Mouse (Mus musculus) mesoderm, embryonic 11.5 days (tissue): ENCODE data around the gene Hnf1b.
A peak's percentile ranks its signal among the peaks of the same experiment; 100 is the strongest.

Experiments used
- DNase-seq: peaks from one replicate; pipeline ENCODE4 v3.0.0-alpha.2; 2012; ENCODE audit warnings: low read depth, low spot score

Hnf1b gene

GRCm38 (mm10) chr11:83849529-83850335, at the start of gene Hnf1b:
Gene Hnf1b, plus strand, starts transcription at chr11:83850063.
- DNase-seq = peak; percentile 38

GRCm38 (mm10) chr11:83802166-83802565, 47.7 kb upstream of the Hnf1b start:
- DNase-seq = peak; percentile 51

- no peak for DNase-seq
These were observed 47.3 kb upstream of the Hnf1b start for GRCm38 (mm10) chr11:83802581-83802980.

DNA sequence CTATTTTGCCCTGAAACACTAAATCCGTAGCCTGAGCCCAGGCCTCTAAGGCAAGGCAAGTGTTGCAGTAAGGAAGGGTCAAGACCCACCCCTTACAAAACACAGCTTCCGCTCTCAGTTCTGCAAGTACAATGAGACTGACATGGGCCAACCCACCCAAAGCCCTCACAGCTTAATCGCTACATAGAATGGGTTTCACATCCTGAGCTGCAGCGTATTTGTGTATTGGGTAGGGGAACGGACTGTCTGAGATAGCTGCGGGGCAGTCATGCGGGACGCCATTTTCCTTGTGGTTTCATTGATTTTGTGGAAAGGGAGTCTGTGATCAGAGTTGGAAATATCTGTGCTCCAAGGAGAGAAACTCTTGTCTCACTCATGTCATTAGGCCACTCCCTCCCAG, 39.4 kb upstream of the Hnf1b start:
- DNase-seq = no peak

- DNase-seq = no peak
These were observed 34.7 kb upstream of the Hnf1b start for GRCm38 (mm10) chr11:83815191-83815590.

- peak; percentile 79 for DNase-seq
These were observed 34.2 kb upstream of the Hnf1b start for GRCm38 (mm10) chr11:83815628-83816027.

DNA sequence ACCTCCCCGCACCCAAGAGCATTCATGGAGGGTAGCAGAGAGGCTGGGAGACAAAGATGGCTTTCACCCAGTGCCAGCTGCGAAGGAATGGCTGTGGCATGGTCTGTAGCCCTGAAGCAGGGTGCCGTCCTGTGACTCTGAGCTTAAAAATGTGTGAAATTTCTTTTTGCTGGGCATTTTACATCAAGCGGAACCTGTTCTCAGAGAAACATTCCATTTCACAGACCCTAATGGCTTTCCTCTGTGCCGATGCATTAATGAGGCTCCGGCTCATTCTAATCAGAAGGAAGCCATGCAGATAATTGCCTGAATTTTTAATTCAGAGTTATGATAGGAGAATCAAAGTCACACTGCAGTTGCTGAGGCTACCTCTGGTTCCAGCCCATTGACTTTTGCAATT, 32.8 kb upstream of the Hnf1b start:
- no peak for DNase-seq

DNA sequence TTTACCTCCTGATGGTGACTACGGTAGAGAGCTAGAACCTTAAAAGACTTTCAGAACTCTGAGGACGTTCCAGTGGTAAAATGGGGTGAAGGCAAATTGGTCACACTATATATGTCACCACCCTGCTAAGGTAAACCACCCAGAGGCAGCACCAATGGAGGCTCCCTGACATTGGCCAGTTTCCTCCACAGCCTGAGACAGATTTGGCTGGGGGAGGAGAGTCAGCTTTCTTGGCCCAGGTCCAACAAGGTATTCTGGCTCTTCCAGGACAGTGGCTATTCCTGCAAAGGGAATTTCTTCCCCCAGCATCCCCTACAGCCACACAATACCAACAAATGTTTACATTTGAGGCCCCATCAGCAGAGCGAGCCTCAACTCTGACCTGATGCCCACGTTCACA, 31.9 kb upstream of the Hnf1b start:
- DNase-seq = no peak

DNA sequence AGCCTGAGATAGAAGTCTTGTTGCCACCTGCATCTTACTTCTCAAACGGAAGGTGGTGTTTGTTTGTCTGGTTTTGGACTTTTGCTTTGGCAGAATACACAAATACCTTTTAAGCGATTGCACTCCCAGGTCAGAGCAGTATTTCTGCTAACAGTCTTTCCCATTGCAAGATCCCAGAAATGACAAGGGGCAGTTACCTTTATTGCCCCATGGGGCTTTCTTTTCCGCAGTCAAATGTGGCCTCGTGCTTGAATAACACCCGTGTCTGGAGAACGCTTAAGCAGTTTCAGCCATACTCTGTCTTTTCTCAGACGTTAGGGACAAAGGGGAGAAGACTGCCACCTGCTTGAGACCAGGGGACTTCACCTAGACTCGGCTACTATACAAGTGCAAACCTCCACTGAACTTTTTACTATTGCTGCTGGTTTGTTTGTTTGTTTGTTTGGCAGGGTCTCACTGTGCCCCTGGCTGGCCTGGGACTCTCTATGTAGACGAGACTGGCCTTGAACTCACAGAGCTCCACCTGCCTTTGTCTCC, 31.2 kb upstream of the Hnf1b start:
- DNase-seq = no peak

GRCm38 (mm10) chr11:83819806-83820483, 29.9 kb upstream of the Hnf1b start:
- DNase-seq = no peak

DNA sequence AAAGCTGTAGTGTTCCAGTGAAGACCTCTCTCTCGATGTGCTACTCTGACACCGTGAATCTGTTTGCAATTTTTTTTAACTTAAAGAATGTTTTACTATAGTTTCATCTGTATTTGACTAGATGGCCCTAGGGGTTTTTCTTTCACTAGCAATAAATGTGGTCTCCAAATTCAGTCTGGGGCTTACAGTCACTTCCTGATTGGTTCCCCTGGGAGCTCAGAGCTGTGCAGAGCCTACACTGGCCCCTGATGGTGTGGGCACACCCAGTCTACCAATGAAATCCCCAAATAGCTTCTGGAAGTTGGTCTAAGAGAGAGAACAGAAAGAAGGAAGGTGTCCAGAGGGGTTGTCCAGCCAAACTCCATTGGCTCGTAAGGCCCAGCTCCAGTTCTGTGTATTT, 23.7 kb upstream of the Hnf1b start:
- DNase-seq = no peak

DNA sequence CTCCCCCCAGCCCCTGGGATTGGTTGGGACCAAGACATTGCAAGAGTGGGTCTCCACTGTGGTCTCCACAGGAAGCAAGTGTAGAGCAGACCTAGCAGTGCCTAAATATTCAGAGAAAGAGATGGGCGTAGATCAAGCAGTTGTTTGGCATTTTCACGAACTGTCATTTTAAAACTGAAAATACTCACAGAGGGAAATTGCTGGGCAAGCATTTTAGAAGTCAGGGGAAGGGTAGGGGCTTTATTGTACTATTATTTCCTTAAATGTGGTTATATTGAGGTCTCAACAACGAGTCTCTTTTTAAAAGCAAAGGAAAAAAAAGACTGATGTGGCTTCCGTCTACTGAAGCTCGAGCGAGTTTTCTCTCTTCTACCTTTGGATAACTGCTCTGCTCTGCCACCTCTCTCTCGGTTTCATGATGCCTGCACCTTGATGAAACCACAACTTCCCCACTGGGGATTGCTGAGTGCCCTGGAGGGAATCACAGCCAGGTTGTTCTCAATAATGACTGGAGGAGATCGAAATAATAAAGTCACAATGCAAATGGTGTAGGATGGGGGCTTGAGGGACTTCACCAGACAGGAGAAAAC, 21.2 kb upstream of the Hnf1b start:
- DNase-seq = no peak

- no peak for DNase-seq
These were observed 17.5 kb upstream of the Hnf1b start for GRCm38 (mm10) chr11:83832389-83832788.

- DNase-seq = no peak
These were observed 16.3 kb upstream of the Hnf1b start for GRCm38 (mm10) chr11:83833517-83833916.

DNA sequence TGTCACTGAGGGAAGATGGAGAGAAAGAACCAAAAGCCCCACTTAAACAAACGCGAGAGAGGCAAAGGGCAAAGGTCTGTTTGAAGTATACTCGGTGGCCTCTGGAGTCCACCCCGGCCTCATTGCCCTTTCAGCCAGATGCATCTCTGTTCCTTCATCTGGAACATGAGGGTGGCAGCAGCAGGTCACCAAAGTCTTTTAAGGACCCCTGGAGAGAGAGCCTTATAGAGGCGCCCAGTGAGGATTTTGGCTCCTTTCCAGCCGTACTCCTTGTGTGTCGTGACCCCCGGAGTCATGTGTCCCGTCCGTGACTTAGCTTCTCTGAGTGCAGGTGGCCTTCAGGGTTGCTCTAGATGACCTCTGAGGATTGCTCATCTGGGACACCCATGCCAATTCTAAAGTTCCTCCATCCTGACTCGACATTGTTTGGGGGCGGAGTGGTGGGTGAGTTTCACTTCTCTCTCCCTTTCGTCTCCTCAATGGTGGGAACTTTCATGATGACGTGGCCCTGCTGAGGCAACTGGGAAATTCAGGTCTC, 15.8 kb upstream of the Hnf1b start:
- DNase-seq = no peak

DNA sequence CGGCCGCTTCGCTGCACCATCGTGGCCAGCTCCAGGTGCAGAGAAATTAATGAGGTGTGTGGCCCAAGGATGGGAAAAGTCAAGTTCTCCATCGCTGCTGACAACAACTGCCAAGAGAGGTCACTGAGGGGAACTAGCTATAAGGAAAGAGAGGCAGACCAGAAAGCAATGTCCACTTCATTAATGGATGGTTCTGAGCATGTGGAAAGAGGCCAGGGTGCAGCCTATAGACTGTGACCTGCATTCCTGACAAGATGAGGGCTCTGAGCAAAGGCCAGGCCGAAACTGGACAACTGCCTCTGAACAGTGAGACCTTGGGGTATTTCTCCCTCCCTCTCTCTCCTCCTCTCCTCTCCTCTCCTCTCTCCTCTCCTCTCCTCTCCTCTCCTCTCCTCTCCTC, 10.4 kb upstream of the Hnf1b start:
- DNase-seq = no peak

- no peak for DNase-seq
These were observed 6.3 kb upstream of the Hnf1b start for GRCm38 (mm10) chr11:83843534-83843933.

- no peak for DNase-seq
These were observed 866 bp downstream of the Hnf1b start for GRCm38 (mm10) chr11:83850586-83851272.

DNA sequence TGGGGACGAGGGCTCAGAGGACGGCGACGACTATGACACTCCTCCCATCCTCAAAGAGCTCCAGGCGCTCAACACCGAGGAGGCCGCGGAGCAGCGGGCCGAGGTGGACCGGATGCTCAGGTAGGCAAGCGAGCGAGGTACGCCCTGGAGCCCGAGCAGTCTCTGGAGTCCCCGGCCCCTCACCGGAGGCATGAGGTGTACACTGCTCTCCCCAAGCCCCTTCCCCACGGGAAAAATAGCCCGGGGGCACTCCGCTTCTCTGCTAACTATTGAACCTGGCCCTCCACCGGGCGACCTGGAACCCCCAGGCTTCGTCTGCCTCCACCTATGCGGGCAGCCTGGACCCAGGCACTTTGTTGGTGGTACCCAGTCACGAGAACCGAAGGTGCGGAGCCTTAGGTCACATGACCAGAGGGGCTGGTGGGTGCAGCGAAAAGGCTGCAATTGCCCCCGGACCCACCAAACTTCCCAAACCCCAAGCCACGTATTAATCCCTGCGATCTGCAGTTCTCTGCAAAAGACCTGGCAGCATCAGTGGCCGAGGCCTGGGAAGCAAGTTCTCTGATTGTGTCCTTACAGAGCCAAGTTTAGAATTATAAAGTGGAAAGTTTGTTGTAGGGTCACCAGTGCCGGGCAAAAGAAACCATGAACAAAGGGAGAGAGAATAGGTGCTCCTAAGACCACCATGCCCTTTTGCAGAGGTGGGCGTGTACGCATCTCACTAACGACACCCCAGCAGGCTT, 1.6 kb downstream of the Hnf1b start:
- no peak for DNase-seq

- peak; percentile 39 for DNase-seq
These were observed 2.1 kb downstream of the Hnf1b start for GRCm38 (mm10) chr11:83852016-83852355.
